Mouse (Mus musculus) embryonic fibroblast, embryonic 13.5 days (primary cell): ENCODE measurements at regions not wholly inside any gene's neighbourhood (a gene's known extent, or its start where the extent isn't known, plus 50 kb on each side); places are given as distances from the start of the nearest gene placed in this dataset.

Experiments
- H3K27ac ChIP-seq: 2 replicates; pipeline ENCODE4 v1.5.1; 2012; ENCODE audit warnings: low read length, control low read depth, inconsistent platforms; ENCODE audit not compliant: insufficient read depth
- H3K4me1 ChIP-seq: 2 replicates; pipeline ENCODE4 v1.6.1; 2011; ENCODE audit warnings: low read length; ENCODE audit not compliant: control insufficient read depth, insufficient read depth
- H3K4me3 ChIP-seq: 2 replicates; pipeline ENCODE4 v1.5.1; 2011; ENCODE audit warnings: mild to moderate bottlenecking, control low read depth, low read length; ENCODE audit not compliant: insufficient read depth
- CTCF ChIP-seq: IDR thresholded peaks from 2 replicates; pipeline ENCODE4 v1.5.1; 2011; ENCODE audit warnings: mild to moderate bottlenecking, control low read depth, low read length, moderate library complexity, borderline replicate concordance; ENCODE audit not compliant: insufficient read depth
- POLR2A ChIP-seq: IDR thresholded peaks from 2 replicates; pipeline ENCODE4 v1.6.1; 2011; ENCODE audit warnings: low read depth, mild to moderate bottlenecking, control low read depth, low read length, moderate library complexity

DNA sequence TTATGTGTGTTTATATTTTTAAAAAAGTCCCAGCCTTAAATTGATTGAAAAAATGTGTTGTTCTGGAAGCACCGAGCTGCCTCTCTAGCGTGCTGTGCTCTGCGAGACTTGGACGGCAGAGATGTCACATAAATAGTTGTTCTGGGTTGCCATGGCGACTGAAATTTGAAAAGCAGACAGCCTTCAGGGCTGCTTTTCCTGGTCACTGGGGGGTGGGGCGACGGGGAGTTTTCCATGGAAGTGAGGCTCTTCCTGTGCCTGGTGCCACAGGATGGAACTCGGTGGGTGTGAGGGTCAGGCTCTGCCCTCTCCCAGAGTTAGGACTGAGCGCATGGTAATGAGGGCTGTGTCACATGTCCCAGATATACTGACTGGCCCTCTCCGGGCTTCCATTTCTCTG is 84.7 kb upstream of the Gm26897 start:
- Histone ChIP-seq H3K4me1 (no peaks in the 10 kb centered on the region), H3K27ac (no peak overlapping the region), H3K4me3 (no peak overlapping the region)
- TF ChIP-seq POLR2A (no peak), CTCF (no peak)

DNA sequence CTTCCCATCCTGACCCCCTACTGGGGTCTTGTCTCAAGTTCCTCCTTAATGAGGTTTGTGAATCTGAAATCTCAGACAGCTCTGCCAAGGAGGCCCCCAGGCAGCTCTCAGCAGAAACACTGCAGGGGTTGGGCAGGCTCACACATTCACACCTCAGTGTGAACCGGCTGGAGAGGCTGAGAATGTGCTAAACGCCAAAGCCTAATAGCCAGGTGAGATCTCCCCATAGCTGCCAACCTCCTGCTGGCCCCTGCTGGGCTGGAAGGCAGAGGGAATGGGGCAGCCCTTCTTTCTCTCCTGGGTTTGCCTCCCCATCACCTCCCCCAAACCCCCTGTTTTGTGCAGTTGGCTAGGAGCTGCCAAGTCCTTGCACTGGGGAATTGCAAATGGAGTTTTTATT is 81.3 kb upstream of the Gm26897 start:
- no peak for TF ChIP-seq POLR2A
- TF ChIP-seq CTCF = no peak
- Histone ChIP-seq H3K4me1 (no peaks in the 10 kb centered on the region), H3K4me3 (no peak overlapping the region), H3K27ac (no peak overlapping the region)

DNA sequence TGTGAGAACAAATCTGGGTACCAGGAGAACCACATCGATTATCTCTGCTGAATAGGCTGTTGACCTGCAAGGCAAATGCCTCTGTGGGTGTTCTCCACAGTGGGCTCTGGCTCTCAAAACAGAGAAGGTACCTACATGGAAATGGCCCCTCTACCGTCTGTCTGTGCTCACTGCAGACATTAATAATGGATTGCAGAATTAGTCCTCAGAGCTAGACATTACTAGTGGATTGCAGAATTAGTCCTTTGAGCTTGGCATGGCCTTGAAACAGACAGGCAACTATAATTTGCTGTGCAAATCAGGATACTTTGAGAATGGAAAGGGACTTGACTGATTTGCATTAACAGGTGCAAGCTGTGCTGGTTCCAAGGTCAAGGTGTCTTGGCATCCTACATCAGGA is 77.3 kb upstream of the Gm26897 start:
- H3K4me3 ChIP-seq = no peak overlapping the region
- no peak for TF ChIP-seq POLR2A
- TF ChIP-seq CTCF = no peak
- H3K27ac ChIP-seq = no peak overlapping the region
- no peaks in the 10 kb centered on the region for H3K4me1 ChIP-seq

DNA sequence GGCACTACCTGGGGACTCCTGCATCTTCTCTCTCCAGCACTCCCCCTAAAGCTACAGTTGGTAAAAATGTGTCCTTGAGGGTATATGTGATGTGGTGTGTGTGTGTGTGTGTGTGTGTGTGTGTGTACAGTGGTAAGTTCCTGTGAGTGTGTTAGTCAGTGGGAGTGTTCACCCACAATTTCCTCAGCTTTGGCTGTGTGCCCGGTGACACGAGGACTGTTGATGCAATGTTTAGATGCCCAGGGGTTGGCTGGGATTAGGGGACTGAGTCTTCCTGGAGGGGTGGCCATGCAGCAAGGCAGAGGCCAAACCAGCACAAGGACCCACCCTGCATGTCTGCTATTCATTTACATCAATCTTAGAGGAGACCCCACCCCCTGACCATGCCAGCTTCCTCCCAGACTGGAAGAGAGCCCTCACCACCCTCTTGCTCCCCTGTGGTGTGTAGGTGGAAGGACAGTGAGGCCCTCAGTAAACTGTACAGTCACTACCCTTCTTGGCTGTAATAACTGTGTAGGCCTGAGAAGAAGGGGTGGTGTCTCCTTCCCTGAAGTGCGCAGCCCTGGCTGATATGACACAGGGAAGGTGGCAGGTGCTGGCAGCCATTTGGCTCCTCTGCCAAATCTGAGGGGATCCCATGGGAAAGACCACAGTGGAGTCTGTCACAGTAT is 75.8 kb upstream of the Gm26897 start:
- TF ChIP-seq POLR2A (no peak), CTCF (no peak)
- Histone ChIP-seq H3K4me1 (no peaks in the 10 kb centered on the region), H3K27ac (no peak overlapping the region), H3K4me3 (no peak overlapping the region)

DNA sequence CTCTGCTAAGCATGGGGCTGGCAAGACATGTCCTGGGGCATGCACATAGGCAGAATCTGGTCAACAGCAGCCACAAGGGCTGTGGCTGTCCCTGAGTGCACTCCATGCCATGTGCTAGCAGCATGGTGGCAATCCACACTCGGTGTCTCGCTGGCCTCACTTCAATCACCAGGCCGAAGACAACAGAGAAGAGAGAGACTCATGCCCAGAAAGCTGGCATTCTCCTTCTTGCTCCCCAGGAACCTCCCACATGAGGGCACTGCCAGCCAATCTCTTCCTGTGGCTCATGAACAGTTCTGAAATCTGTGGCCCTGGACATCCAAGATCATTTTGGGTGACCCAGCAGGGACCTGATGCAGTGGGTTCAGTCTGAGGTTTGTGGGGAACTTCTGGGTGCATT is 74.5 kb upstream of the Gm26897 start:
- Histone ChIP-seq H3K4me3 (no peak overlapping the region), H3K27ac (no peak overlapping the region), H3K4me1 (no peaks in the 10 kb centered on the region)
- TF ChIP-seq POLR2A (no peak), CTCF (no peak)

DNA sequence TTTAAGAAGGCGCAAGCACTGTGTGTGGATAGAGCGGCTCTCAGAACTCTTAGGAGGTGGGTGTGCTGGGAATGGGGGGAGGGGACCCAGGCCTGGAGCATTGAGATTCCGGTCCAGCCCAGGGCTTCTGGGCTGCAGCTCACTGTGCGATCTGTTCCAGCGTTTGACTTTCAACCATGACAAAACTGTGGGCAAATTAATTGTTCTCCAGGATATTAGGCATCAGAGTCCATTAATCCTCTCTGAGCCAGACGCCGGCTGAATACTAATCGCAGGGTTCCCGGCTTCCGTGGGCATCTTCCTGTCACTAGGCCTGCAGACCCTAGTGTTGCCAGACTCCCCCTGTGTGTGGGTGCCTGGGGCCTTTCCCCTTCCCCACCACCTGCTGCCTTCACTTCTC is 73.3 kb upstream of the Gm26897 start:
- Histone ChIP-seq H3K4me3 (no peak overlapping the region), H3K4me1 (no peaks in the 10 kb centered on the region), H3K27ac (no peak overlapping the region)
- TF ChIP-seq POLR2A (no peak), CTCF (no peak)

DNA sequence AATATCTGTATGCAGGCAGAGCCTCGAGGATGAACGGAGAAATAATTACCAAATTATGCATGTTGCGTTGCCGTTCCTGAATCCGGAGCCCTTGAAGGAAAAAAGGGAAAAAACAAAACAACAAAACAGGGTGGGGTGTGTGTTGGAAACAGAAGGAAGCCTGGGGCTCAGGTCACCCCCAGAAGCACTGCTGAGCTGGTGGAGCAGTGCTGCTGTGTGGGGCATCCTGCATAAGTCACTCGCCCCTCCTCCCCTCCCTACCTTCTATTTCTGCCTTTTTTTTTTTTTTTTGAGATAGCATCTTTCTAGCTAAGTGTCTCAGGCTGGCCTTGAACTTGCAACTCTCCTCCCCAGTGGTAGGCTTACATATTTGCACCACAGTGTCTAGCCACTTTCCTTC is 72.8 kb upstream of the Gm26897 start:
- no peak overlapping the region for H3K4me3 ChIP-seq
- TF ChIP-seq POLR2A (no peak), CTCF (no peak)
- no peak overlapping the region for H3K27ac ChIP-seq
- no peaks in the 10 kb centered on the region for H3K4me1 ChIP-seq

DNA sequence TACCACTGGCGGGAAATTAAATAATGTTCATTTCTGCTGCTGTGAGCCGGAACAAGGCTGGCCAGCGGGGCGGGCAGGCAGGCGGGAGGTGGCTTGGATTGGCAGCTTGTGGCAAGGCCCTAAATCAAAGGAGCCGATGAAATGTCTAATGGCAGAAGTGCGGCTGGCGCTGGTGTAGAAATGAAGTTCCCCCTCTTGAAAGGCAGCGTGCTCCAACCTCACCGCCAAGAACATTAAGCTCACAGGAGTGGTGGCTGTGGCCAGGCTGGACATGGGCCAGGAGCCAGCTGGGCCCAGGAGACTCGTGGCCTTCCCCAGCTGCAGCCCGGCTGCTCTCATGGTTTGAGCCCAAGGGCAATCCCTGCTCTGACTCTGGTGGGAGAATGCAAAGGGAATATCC is 71.8 kb upstream of the Gm26897 start:
- Histone ChIP-seq H3K4me3 (no peak overlapping the region), H3K4me1 (no peaks in the 10 kb centered on the region), H3K27ac (no peak overlapping the region)
- TF ChIP-seq POLR2A (no peak), CTCF (no peak)

DNA sequence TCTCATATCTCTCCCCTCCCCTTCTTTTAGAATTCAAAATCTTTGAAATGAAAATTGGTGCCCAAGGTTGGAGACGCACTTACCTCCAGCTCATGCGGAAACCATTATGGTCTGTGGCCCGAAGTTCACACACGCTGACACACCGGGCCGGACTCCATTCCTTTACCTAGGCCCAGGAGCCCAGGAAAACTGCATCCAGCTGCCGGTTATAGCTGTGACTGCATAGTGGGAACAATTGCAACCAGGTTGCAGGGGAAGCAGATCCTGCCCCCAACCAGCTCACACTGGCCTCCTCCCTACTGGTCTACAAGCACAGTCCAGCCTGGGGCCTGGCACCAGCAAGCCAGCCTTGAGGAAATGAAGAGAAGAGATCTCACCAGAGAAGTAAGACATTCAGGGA is 69.9 kb upstream of the Gm26897 start:
- no peak overlapping the region for H3K27ac ChIP-seq
- no peak for TF ChIP-seq CTCF
- TF ChIP-seq POLR2A = no peak
- H3K4me3 ChIP-seq = no peak overlapping the region
- H3K4me1 ChIP-seq = no peaks in the 10 kb centered on the region

DNA sequence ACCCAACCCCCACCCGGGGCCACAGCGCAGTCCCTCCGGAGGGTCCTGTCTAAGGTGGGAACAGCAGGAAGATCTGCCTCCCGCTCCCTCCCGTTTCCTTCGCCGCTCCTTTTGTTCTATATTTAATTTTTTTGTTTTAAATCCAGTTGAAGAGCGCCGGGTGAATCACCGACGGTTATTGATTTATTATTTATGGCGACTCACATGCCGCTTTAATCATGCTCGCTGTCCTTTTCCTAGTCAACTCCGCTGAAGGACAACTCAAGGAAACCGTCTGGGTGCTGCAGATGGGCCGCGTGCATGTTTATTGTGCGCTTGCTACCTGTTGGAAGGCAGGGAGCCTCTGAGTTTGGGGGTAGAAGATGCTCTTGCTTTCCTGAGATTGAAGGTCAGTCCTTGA is 68.3 kb upstream of the Gm26897 start:
- H3K27ac ChIP-seq = no peak overlapping the region
- no peaks in the 10 kb centered on the region for H3K4me1 ChIP-seq
- TF ChIP-seq POLR2A (no peak), CTCF (no peak)
- H3K4me3 ChIP-seq = no peak overlapping the region

DNA sequence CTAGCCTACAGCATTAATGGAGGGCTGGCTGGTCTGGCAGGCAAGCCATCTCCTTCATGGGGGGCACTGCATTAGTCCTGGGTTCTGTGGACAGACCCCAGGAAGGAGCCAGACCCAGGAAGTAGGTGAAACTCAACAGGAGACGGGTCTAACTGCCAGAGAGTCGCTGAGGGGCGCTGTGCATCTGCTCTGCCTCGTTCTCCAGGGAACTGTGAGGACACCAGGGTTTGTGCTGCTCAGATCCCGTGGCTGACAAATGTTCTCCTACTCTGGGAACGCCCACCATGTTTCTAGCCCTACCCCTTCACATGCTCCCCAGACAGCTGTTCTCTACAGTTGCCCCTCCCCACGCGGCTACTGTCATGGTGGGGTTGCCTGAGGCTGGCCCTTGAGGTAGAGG is 67.7 kb upstream of the Gm26897 start:
- Histone ChIP-seq H3K4me3 (no peak overlapping the region), H3K4me1 (no peaks in the 10 kb centered on the region), H3K27ac (no peak overlapping the region)
- no peak for TF ChIP-seq POLR2A
- no peak for TF ChIP-seq CTCF
